Mouse (Mus musculus) urinary bladder, postnatal 10 days (tissue): ENCODE results near the gene Gstm6.
A peak's percentile ranks its signal among the peaks of the same experiment; 100 is the strongest.

ENCODE experiments used
- DNase-seq: peaks from one replicate; pipeline ENCODE4 v3.0.0; 2022; ENCODE audit warnings: low spot score

Gstm6 gene

GRCm38 (mm10) chr3:107940524-107940923 lies 3.0 kb downstream of the Gstm6 start:
- no peak for DNase-seq

GRCm38 (mm10) chr3:107939830-107940229 lies 3.7 kb downstream of the Gstm6 start:
- DNase-seq: no peak

- DNase-seq: no peak
These were observed 4.1 kb downstream of the Gstm6 start for GRCm38 (mm10) chr3:107939403-107939802.

- DNase-seq: no peak
These were observed 7.7 kb downstream of the Gstm6 start for GRCm38 (mm10) chr3:107935888-107936287.

- DNase-seq: no peak
These were observed 8.3 kb downstream of the Gstm6 start for GRCm38 (mm10) chr3:107935268-107935667.

- DNase-seq: no peak
These were observed 11.4 kb downstream of the Gstm6 start for GRCm38 (mm10) chr3:107932128-107932527.

GRCm38 (mm10) chr3:107931670-107932069 lies 11.9 kb downstream of the Gstm6 start, which contains the start of gene Gstm7:
Gene Gstm7, minus strand, starts transcription at chr3:107931817.
- peak; percentile 89 for DNase-seq

GRCm38 (mm10) chr3:107931134-107931533 lies 12.4 kb downstream of the Gstm6 start:
- no peak for DNase-seq

GRCm38 (mm10) chr3:107929731-107930130 lies 13.8 kb downstream of the Gstm6 start:
- DNase-seq: no peak

GRCm38 (mm10) chr3:107929243-107929642 lies 14.3 kb downstream of the Gstm6 start:
- DNase-seq: no peak

- DNase-seq: no peak
These were observed 14.9 kb downstream of the Gstm6 start for GRCm38 (mm10) chr3:107928691-107929090.

GRCm38 (mm10) chr3:107927841-107928240 lies 15.7 kb downstream of the Gstm6 start:
- DNase-seq: no peak

GRCm38 (mm10) chr3:107925335-107925734 lies 18.2 kb downstream of the Gstm6 start:
- DNase-seq: no peak

GRCm38 (mm10) chr3:107920348-107920747 lies 23.2 kb downstream of the Gstm6 start:
- DNase-seq: no peak

- DNase-seq: no peak
These were observed 25.7 kb downstream of the Gstm6 start for GRCm38 (mm10) chr3:107917783-107918408.

- no peak for DNase-seq
These were observed 26.5 kb downstream of the Gstm6 start for GRCm38 (mm10) chr3:107917097-107917496.

- DNase-seq: no peak
These were observed 26.9 kb downstream of the Gstm6 start for GRCm38 (mm10) chr3:107916674-107917073.

GRCm38 (mm10) chr3:107905942-107906341 lies 37.6 kb downstream of the Gstm6 start:
- DNase-seq: no peak

- DNase-seq: no peak
These were observed 42.4 kb downstream of the Gstm6 start for GRCm38 (mm10) chr3:107900955-107901673.

GRCm38 (mm10) chr3:107898691-107899090 lies 44.9 kb downstream of the Gstm6 start:
- no peak for DNase-seq

GRCm38 (mm10) chr3:107895720-107896569 lies 47.6 kb downstream of the Gstm6 start, which contains the start of gene Gstm5:
Gene Gstm5, plus strand, starts transcription at chr3:107895821.
- peak; percentile 47 for DNase-seq

- DNase-seq: no peak
These were observed 48.3 kb downstream of the Gstm6 start for GRCm38 (mm10) chr3:107895194-107895719.
